Mouse (Mus musculus): ENCODE results near the gene Diexf.

DNA sequence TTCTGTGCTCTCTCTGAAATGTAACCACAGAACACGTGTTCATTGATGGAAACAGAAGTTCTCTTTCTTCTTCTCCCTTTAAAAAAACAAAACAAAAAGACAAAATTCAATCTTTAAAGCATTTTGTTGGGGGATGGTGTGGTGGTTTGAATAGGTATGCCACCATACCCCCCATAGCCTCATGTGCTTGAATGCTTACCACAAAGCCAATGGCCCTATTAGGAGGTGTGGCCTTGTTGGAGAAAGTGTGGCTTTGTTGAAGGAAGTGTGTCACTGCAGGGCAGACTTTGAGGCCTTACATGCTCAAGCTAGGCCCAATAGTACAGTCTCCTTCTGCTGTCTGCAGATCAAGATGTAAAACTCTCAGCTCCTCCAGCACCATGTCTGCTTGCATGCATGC lies 16.3 kb upstream of the Diexf start:
- TF ChIP-seq CTCF (IDR thresholded peaks at IDR 0.05; ENCODE audit: low read depth) = no peak
- no peak for TF ChIP-seq EP300 (IDR thresholded peaks at IDR 0.05; ENCODE audit: low read depth)

Data from liver, embryonic 14.5 days (tissue).